Mouse (Mus musculus) CH12.LX (cell line): ENCODE results near the gene Ttc25. TPM values are rescaled to one million over a fixed set of nuclear protein-coding genes. Genes with fewer than 3 reads are reported as not detected.

Experiments used
- DNase-seq: peaks from one replicate; pipeline ENCODE4 v3.0.0-alpha.2; 2013; ENCODE audit errors: extremely low read depth
- H3K27ac ChIP-seq: 2 replicates; pipeline ENCODE4 v1.5.1; 2012; ENCODE audit warnings: low read depth, mild to moderate bottlenecking, control low read depth, moderate library complexity; ENCODE audit not compliant: insufficient read depth
- H3K27me3 ChIP-seq: replicated peaks from 2 replicates; pipeline ENCODE3; 2012; ENCODE audit warnings: inconsistent platforms
- H3K36me3 ChIP-seq, 2 experiments: replicated peaks in 1 of 2; 2 replicates each; pipeline versions ENCODE3 to v1.6.1; 2012; ENCODE audit warnings: inconsistent platforms in 1 of 2, low read length in 1 of 2, mild to moderate bottlenecking in 1 of 2, mixed read lengths in 1 of 2, moderate library complexity in 1 of 2; ENCODE audit not compliant: control insufficient read depth in 1 of 2, insufficient read depth in 1 of 2
- H3K4me1 ChIP-seq, 2 experiments: 2 replicates each; pipeline ENCODE4 v1.6.1; 2012; ENCODE audit warnings: inconsistent platforms in 1 of 2, moderate library complexity in 1 of 2; ENCODE audit not compliant: insufficient read depth in 2 of 2, control insufficient read depth in 1 of 2
- H3K4me2 ChIP-seq: 2 replicates; pipeline ENCODE4 v1.6.1; 2012; ENCODE audit warnings: low read depth, mild to moderate bottlenecking, control low read depth; ENCODE audit not compliant: poor library complexity, insufficient read depth, severe bottlenecking
- H3K4me3 ChIP-seq, 3 experiments: fragments of 150-350 bp in 1 of 3; sonication (generic) in 1 of 3; replicated peaks in 1 of 3; 2 replicates each; pipeline versions ENCODE3 to v1.5.1; 2011 to 2012; ENCODE audit warnings: low read depth in 2 of 3, low read length in 2 of 3, mild to moderate bottlenecking in 2 of 3, moderate library complexity in 2 of 3, control low read depth in 1 of 3, improper control_type of control experiment in 1 of 3, inconsistent platforms in 1 of 3, mixed read lengths in 1 of 3; ENCODE audit not compliant: poor library complexity in 1 of 3
- H3K79me2 ChIP-seq: replicated peaks from 2 replicates; pipeline ENCODE4 v1.6.1; 2012; ENCODE audit warnings: mild to moderate bottlenecking, moderate library complexity; ENCODE audit not compliant: control insufficient read depth, poor library complexity, insufficient read depth, severe bottlenecking; ENCODE audit errors: extremely low read depth
- H3K9ac ChIP-seq: 2 replicates; pipeline ENCODE4 v1.6.1; 2012; ENCODE audit warnings: low read depth, mild to moderate bottlenecking, control low read depth, moderate library complexity; ENCODE audit not compliant: insufficient read depth
- H3K9me3 ChIP-seq: replicated peaks from 2 replicates; pipeline ENCODE3; 2012; ENCODE audit warnings: low read length, inconsistent platforms, mixed read lengths
- BHLHE40 ChIP-seq: IDR thresholded peaks from 2 replicates; pipeline ENCODE4 v1.6.1; 2011; ENCODE audit warnings: mild to moderate bottlenecking, low read depth, low read length, improper control_type of control experiment
- CHD1 ChIP-seq: IDR thresholded peaks from 2 replicates; pipeline ENCODE4 v1.6.1; 2012; ENCODE audit warnings: low read depth, low read length, improper control_type of control experiment, inconsistent platforms
- CHD2 ChIP-seq: IDR thresholded peaks from 2 replicates; pipeline ENCODE4 v1.6.1; 2011; ENCODE audit warnings: low read length, improper control_type of control experiment
- CTCF ChIP-seq, 2 experiments: IDR thresholded peaks in 1 of 2; conservative IDR thresholded peaks in 1 of 2; 2 replicates each; pipeline ENCODE4 v1.5.1; 2011 to 2012; ENCODE audit warnings: low read depth in 2 of 2, low read length in 2 of 2, improper control_type of control experiment in 1 of 2, inconsistent platforms in 1 of 2, mild to moderate bottlenecking in 1 of 2, moderate library complexity in 1 of 2
- E2F4 ChIP-seq: IDR thresholded peaks from 2 replicates; pipeline ENCODE4 v1.6.1; 2011; ENCODE audit warnings: low read depth, low read length, improper control_type of control experiment; ENCODE audit not compliant: insufficient replicate concordance
- ELF1 ChIP-seq: IDR thresholded peaks from 2 replicates; pipeline ENCODE4 v1.6.1; 2014; ENCODE audit warnings: low read depth, mild to moderate bottlenecking, inconsistent platforms, low read length, improper control_type of control experiment
- EP300 ChIP-seq: IDR thresholded peaks from 2 replicates; pipeline ENCODE4 v1.6.1; 2011; ENCODE audit warnings: low read length, improper control_type of control experiment
- ETS1 ChIP-seq: conservative IDR thresholded peaks from 2 replicates; pipeline ENCODE4 v1.6.1; 2012; ENCODE audit warnings: low read depth, mild to moderate bottlenecking, inconsistent platforms, low read length, improper control_type of control experiment, moderate library complexity
- GABPA ChIP-seq: IDR thresholded peaks from 2 replicates; pipeline ENCODE4 v1.6.1; 2012; ENCODE audit warnings: low read depth, low read length, improper control_type of control experiment, inconsistent platforms; ENCODE audit not compliant: insufficient replicate concordance
- HCFC1 ChIP-seq: IDR thresholded peaks from 2 replicates; pipeline ENCODE4 v1.6.1; 2012; ENCODE audit warnings: low read depth, mild to moderate bottlenecking, inconsistent platforms, low read length, improper control_type of control experiment
- IRF4 ChIP-seq: IDR thresholded peaks from 2 replicates; pipeline ENCODE4 v1.6.1; 2014; ENCODE audit warnings: low read depth, mild to moderate bottlenecking, inconsistent platforms, low read length, improper control_type of control experiment
- JUN ChIP-seq: IDR thresholded peaks from 2 replicates; pipeline ENCODE4 v1.6.1; 2011; ENCODE audit warnings: low read depth, mild to moderate bottlenecking, low read length, improper control_type of control experiment, moderate library complexity; ENCODE audit not compliant: insufficient read depth
- JUND ChIP-seq: conservative IDR thresholded peaks from 2 replicates; pipeline ENCODE4 v1.6.1; 2011; ENCODE audit warnings: low read depth, low read length, improper control_type of control experiment
- KAT2A ChIP-seq: IDR thresholded peaks from 2 replicates; pipeline ENCODE4 v1.6.1; 2012; ENCODE audit warnings: low read length, improper control_type of control experiment, inconsistent platforms; ENCODE audit not compliant: insufficient replicate concordance
- MAFK ChIP-seq: IDR thresholded peaks from 2 replicates; pipeline ENCODE4 v1.6.1; 2011; ENCODE audit warnings: low read length, improper control_type of control experiment; ENCODE audit not compliant: insufficient replicate concordance
- MAX ChIP-seq: IDR thresholded peaks from 2 replicates; pipeline ENCODE4 v1.6.1; 2011; ENCODE audit warnings: low read length, improper control_type of control experiment
- MAZ ChIP-seq: IDR thresholded peaks from 2 replicates; pipeline ENCODE4 v1.6.1; 2012; ENCODE audit warnings: low read depth, mild to moderate bottlenecking, inconsistent platforms, low read length, improper control_type of control experiment, moderate library complexity
- MEF2A ChIP-seq: IDR thresholded peaks from 2 replicates; pipeline ENCODE4 v1.6.1; 2014; ENCODE audit warnings: low read depth, mild to moderate bottlenecking, inconsistent platforms, low read length, improper control_type of control experiment, borderline replicate concordance
- MXI1 ChIP-seq: IDR thresholded peaks from 2 replicates; pipeline ENCODE4 v1.6.1; 2011; ENCODE audit warnings: mild to moderate bottlenecking, low read depth, low read length, improper control_type of control experiment
- MYC ChIP-seq: IDR thresholded peaks from 2 replicates; pipeline ENCODE4 v1.6.1; 2011; ENCODE audit warnings: low read depth, mild to moderate bottlenecking, improper control_type of control experiment, low read length
- NELFE ChIP-seq: IDR thresholded peaks from 2 replicates; pipeline ENCODE4 v1.6.1; 2011; ENCODE audit warnings: low read depth, low read length, improper control_type of control experiment
- NRF1 ChIP-seq: IDR thresholded peaks from 2 replicates; pipeline ENCODE4 v1.6.1; 2014; ENCODE audit warnings: low read depth, mild to moderate bottlenecking, inconsistent platforms, low read length, improper control_type of control experiment, moderate library complexity
- PAX5 ChIP-seq: IDR thresholded peaks from 2 replicates; pipeline ENCODE4 v1.6.1; 2012; ENCODE audit warnings: low read length, inconsistent platforms, mixed read lengths
- POLR2A ChIP-seq: IDR thresholded peaks from 2 replicates; pipeline ENCODE4 v1.6.1; 2011; ENCODE audit warnings: low read depth, mild to moderate bottlenecking, improper control_type of control experiment, low read length
- POLR2AphosphoS2 ChIP-seq: IDR thresholded peaks from 2 replicates; pipeline ENCODE4 v1.6.1; 2011; ENCODE audit warnings: low read depth, low read length, improper control_type of control experiment
- RAD21 ChIP-seq: IDR thresholded peaks from 2 replicates; pipeline ENCODE4 v1.6.1; 2011; ENCODE audit warnings: low read depth, mild to moderate bottlenecking, low read length, improper control_type of control experiment, moderate library complexity
- RCOR1 ChIP-seq: conservative IDR thresholded peaks from 2 replicates; pipeline ENCODE4 v1.6.1; 2012; ENCODE audit warnings: low read depth, mild to moderate bottlenecking, inconsistent platforms, low read length, improper control_type of control experiment
- SIN3A ChIP-seq: IDR thresholded peaks from 2 replicates; pipeline ENCODE4 v1.6.1; 2012; ENCODE audit warnings: low read length, improper control_type of control experiment, inconsistent platforms
- SMC3 ChIP-seq: IDR thresholded peaks from 2 replicates; pipeline ENCODE4 v1.6.1; 2011; ENCODE audit warnings: low read depth, low read length, improper control_type of control experiment
- TBP ChIP-seq: conservative IDR thresholded peaks from 2 replicates; pipeline ENCODE4 v1.6.1; 2011; ENCODE audit warnings: low read depth, low read length, improper control_type of control experiment
- TCF12 ChIP-seq: IDR thresholded peaks from 2 replicates; pipeline ENCODE4 v1.6.1; 2014; ENCODE audit warnings: low read depth, mild to moderate bottlenecking, inconsistent platforms, low read length, improper control_type of control experiment
- UBTF ChIP-seq: IDR thresholded peaks from 2 replicates; pipeline ENCODE4 v1.6.1; 2012; ENCODE audit warnings: low read depth, mild to moderate bottlenecking, inconsistent platforms, low read length, improper control_type of control experiment, moderate library complexity
- USF1 ChIP-seq: IDR thresholded peaks from 2 replicates; pipeline ENCODE4 v1.6.1; 2014; ENCODE audit warnings: low read depth, mild to moderate bottlenecking, inconsistent platforms, low read length, improper control_type of control experiment
- USF2 ChIP-seq: conservative IDR thresholded peaks from 2 replicates; pipeline ENCODE4 v1.6.1; 2011; ENCODE audit warnings: low read depth, low read length, improper control_type of control experiment
- ZC3H11A ChIP-seq: IDR thresholded peaks from 2 replicates; pipeline ENCODE4 v1.6.1; 2012; ENCODE audit warnings: low read depth, mild to moderate bottlenecking, inconsistent platforms, low read length, improper control_type of control experiment
- ZKSCAN1 ChIP-seq: IDR thresholded peaks from 2 replicates; pipeline ENCODE4 v1.6.1; 2012; ENCODE audit warnings: low read depth, inconsistent platforms, low read length, improper control_type of control experiment, borderline replicate concordance
- ZMIZ1 ChIP-seq: IDR thresholded peaks from 2 replicates; pipeline ENCODE4 v1.6.1; 2012; ENCODE audit warnings: low read depth, mild to moderate bottlenecking, inconsistent platforms, low read length, improper control_type of control experiment
- ZNF384 ChIP-seq: IDR thresholded peaks from 2 replicates; pipeline ENCODE4 v1.6.1; 2012; ENCODE audit warnings: low read depth, low read length, improper control_type of control experiment, inconsistent platforms
- dilution Hi-C: fragments of 300-500 bp; cut with MboI; formaldehyde crosslinking; loops from 2 replicates; pipeline ENCODE4 v1.14.3; 2020; ENCODE audit warnings: low sequenced_read_pairs; ENCODE audit not compliant: extremely low pct_unique_long_range_greater_than_20kb, extremely low pct_ligation_motif_present
- in situ Hi-C: fragments of 300-500 bp; cut with MboI; formaldehyde crosslinking; loops from 3 replicates; pipeline ENCODE4 v1.14.3; 2019; ENCODE audit warnings: low sequenced_read_pairs, low pct_ligation_motif_present, low pct_unique_long_range_greater_than_20kb, mixed read lengths
- polyA plus RNA-seq: library from polyadenylated mRNA; unstranded; fragments of >175 nt; gene quantifications from 2 replicates; pipeline ENCODE4 v1.2.1, GENCODE M21; 2012; ENCODE audit warnings: low read depth; ENCODE audit not compliant: insufficient read length
- total RNA-seq, 2 experiments: library from RNA; depleted of rRNA; stranded (reverse); fragments of 300-350 nt in 1 of 2; fragments of >200 nt in 1 of 2; gene quantifications; 2 replicates each; pipeline ENCODE4 v1.2.3; 2012 to 2014

Ttc25 gene
- total and polyA plus RNA-seq, 3 experiments, result 0.51 to 12.8 (median 1.3) TPM

DNA sequence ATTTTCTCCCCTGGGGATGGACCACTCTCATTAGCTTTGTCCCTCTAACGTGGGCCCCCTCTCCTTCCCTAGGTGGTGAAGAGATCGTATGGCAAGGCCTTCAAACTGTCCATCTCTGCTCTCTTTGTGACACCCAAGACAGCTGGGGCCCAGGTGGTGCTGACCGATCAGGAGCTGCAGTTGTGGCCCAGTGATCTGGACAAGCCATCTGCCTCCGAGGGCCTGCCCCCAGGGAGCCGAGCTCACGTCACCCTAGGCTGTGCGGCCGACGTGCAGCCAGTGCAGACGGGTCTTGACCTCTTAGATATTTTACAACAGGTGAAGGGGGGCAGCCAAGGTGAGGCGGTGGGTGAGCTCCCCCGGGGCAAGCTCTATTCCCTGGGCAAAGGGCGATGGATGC, 34.9 kb downstream of the Ttc25 start:
- H3K9ac ChIP-seq, result no peak overlapping the region
- H3K27me3 ChIP-seq, result no peaks in the 10 kb centered on the region
- no peaks in the 10 kb centered on the region for H3K9me3 ChIP-seq
- peak overlapping the region; percentile 3 for H3K27ac ChIP-seq
- H3K4me2 ChIP-seq, result no peak overlapping the region
- H3K4me3 ChIP-seq, result no peak overlapping the region
- no peak for DNase-seq
- peaks cover 72 to 93% of the 10 kb centered on the region in 2 experiments for H3K36me3 ChIP-seq
- TF ChIP-seq RCOR1, result no peak
- TF ChIP-seq MAX, result no peak
- no peak for TF ChIP-seq USF2
- peak; percentile 80 for TF ChIP-seq ETS1
- no peak for TF ChIP-seq SMC3
- TF ChIP-seq TBP, result no peak
- no peak for TF ChIP-seq POLR2AphosphoS2
- no peak for TF ChIP-seq ZNF384
- no peak for TF ChIP-seq MAFK
- no peak for TF ChIP-seq MYC
- 0 out of 2 replicates have a peak, but pooled peaks have one; percentile 43 for TF ChIP-seq CHD1
- TF ChIP-seq POLR2A, result peak; percentile 15; the same call in 1 of the 2 replicates
- no peak for TF ChIP-seq JUN
- no peak for TF ChIP-seq NELFE
- no peak for TF ChIP-seq RAD21
- TF ChIP-seq BHLHE40, result peak; percentile 62
- peak; percentile 98 for TF ChIP-seq TCF12
- peak; percentile 72; the same call in 1 of the 2 replicates for TF ChIP-seq MXI1
- TF ChIP-seq CTCF (conservative IDR thresholded peaks at IDR 0.05 in 1 of 2, IDR thresholded peaks at IDR 0.05 in 1 of 2; ENCODE audit: low read depth in 2 of 2, low read length in 2 of 2), result no peak
- TF ChIP-seq E2F4, result no peak
- peak; percentile 71 for TF ChIP-seq UBTF
- TF ChIP-seq ELF1, result no peak
- TF ChIP-seq ZKSCAN1, result no peak
- no peak for TF ChIP-seq GABPA
- no peak for TF ChIP-seq HCFC1
- 0 out of 2 replicates have a peak, but pooled peaks have one; percentile 31 for TF ChIP-seq KAT2A
- no peak for TF ChIP-seq JUND
- no peak for TF ChIP-seq PAX5
- TF ChIP-seq MAZ, result 0 out of 2 replicates have a peak, but pooled peaks have one; percentile 55
- TF ChIP-seq SIN3A, result peak; percentile 63; the same call in 1 of the 2 replicates
- TF ChIP-seq EP300, result peak; percentile 47
- no peak for TF ChIP-seq ZC3H11A
- peak; percentile 26; the same call in 1 of the 2 replicates for TF ChIP-seq CHD2
- peak; percentile 69 for TF ChIP-seq IRF4
- peak; percentile 67; the same call in 1 of the 2 replicates for TF ChIP-seq MEF2A
- no peak for TF ChIP-seq USF1
- TF ChIP-seq NRF1, result 0 out of 2 replicates have a peak, but pooled peaks have one; percentile 4
- TF ChIP-seq ZMIZ1, result peak; percentile 58
- peaks cover 75 to 100% of the 10 kb centered on the region in 2 experiments for H3K4me1 ChIP-seq
- in situ Hi-C loops (no loop called here), dilution Hi-C loops (no loop called here)
- peaks cover 39% of the 10 kb centered on the region for H3K79me2 ChIP-seq
